In the genomic region with DNA sequence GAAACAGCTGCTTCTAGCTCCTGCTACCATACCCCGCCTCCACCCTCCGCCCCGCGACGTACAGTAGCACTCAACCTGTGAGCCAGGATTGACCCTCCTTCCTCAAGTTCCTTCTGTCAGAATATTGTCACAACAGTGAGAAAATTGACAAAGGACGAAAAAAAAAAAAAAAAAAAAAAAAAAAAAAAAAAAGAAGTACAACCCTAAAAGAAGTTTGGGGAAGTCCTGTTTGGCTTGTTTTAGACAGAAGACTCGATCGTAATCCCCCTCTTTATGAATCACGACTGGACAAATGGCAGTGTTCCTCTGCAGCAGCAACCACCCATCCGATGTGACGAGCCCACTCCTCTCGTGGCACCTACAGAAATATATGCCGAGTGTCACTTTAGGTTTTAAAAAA, we compare ENCODE assay signal across 31 mouse cellular contexts.
"Had no signal": no experiment of that assay in that cellular context is flagged by ENCODE, and none has a peak within 500 bp of the region (broad histone marks: within the 10 kb centered on the region; RNA-seq: fewer than 3 reads in every experiment).

No protein-coding gene starts in this region.

- ATAC-seq: liver, embryonic 12.5 days; liver, postnatal 0 days; lung, postnatal 0 days; midbrain, embryonic 13.5 days; midbrain, embryonic 16.5 days had no signal

- H3K27ac ChIP-seq: left cerebral cortex, adult 2 months; limb, embryonic 10.5 days; limb, embryonic 12.5 days; limb, embryonic 13.5 days; limb, embryonic 15.5 days; liver, embryonic 12.5 days; liver, embryonic 13.5 days; liver, embryonic 14.5 days; liver, embryonic 15.5 days; lung, embryonic 15.5 days; macrophage; midbrain, embryonic 10.5 days; midbrain, embryonic 12.5 days; midbrain, embryonic 13.5 days had no signal

- H3K36me3 ChIP-seq: limb, embryonic 10.5 days; limb, embryonic 12.5 days; limb, embryonic 13.5 days; limb, embryonic 15.5 days; liver, embryonic 12.5 days; liver, embryonic 13.5 days; liver, embryonic 15.5 days; lung, embryonic 15.5 days; midbrain, embryonic 10.5 days; midbrain, embryonic 12.5 days; midbrain, embryonic 13.5 days had no signal

- H3K4me1 ChIP-seq: limb, embryonic 10.5 days; limb, embryonic 12.5 days; limb, embryonic 13.5 days; limb, embryonic 15.5 days; liver, embryonic 12.5 days; liver, embryonic 13.5 days; liver, embryonic 15.5 days; lung, embryonic 15.5 days; megakaryocyte, embryonic 14.5 days had no signal

- H3K9ac ChIP-seq: limb, embryonic 12.5 days; limb, embryonic 13.5 days; limb, embryonic 15.5 days; liver, embryonic 12.5 days; liver, embryonic 13.5 days; liver, embryonic 14.5 days; liver, embryonic 15.5 days; liver, postnatal 0 days; lung, embryonic 14.5 days; lung, embryonic 15.5 days; midbrain, embryonic 12.5 days; midbrain, embryonic 13.5 days had no signal

- H3K4me2 ChIP-seq: limb, embryonic 12.5 days; limb, embryonic 13.5 days; limb, embryonic 15.5 days; liver, embryonic 11.5 days; liver, embryonic 12.5 days; liver, embryonic 13.5 days; liver, embryonic 15.5 days; lung, embryonic 14.5 days; lung, embryonic 15.5 days; midbrain, embryonic 11.5 days; midbrain, embryonic 12.5 days; midbrain, embryonic 13.5 days had no signal

- H3K9me3 ChIP-seq: limb, embryonic 10.5 days; limb, embryonic 12.5 days; limb, embryonic 13.5 days; limb, embryonic 15.5 days; liver, embryonic 12.5 days; liver, embryonic 13.5 days; liver, embryonic 15.5 days; lung, embryonic 15.5 days; midbrain, embryonic 10.5 days; midbrain, embryonic 12.5 days; midbrain, embryonic 13.5 days had no signal

- DNase-seq: left cerebral cortex, postnatal 4 days; liver; liver, embryonic 13.5 days; liver, postnatal 0 days; lung, adult 18-20 months; lung, adult 2 months; lung, embryonic 14.5 days; lung, postnatal 10 days; lung, postnatal 14 days; lung, postnatal 36 days; lung, postnatal 4 days; midbrain, embryonic 14.5 days had no signal

- H3K4me3 ChIP-seq: left cerebral cortex, adult 2 months; limb, embryonic 10.5 days; limb, embryonic 12.5 days; limb, embryonic 13.5 days; limb, embryonic 15.5 days; liver, embryonic 12.5 days; liver, embryonic 13.5 days; liver, embryonic 15.5 days; lung, embryonic 15.5 days; megakaryocyte, embryonic 14.5 days; midbrain, embryonic 10.5 days; midbrain, embryonic 12.5 days; midbrain, embryonic 13.5 days; myocyte had no signal

- H3K27me3 ChIP-seq: limb, embryonic 12.5 days; limb, embryonic 13.5 days; limb, embryonic 15.5 days; liver, embryonic 12.5 days; liver, embryonic 13.5 days; liver, embryonic 15.5 days; lung, embryonic 15.5 days; megakaryocyte, embryonic 14.5 days; midbrain, embryonic 13.5 days had no signal
